Mouse (Mus musculus) testis, adult 2 months (tissue): Measurements from ENCODE around the gene Arl6.

ENCODE experiments used
- CTCF ChIP-seq: fragments of 200-500 bp; IDR thresholded peaks from 2 replicates; pipeline ENCODE4 v1.5.1; 2012; ENCODE audit warnings: low read depth, mild to moderate bottlenecking, inconsistent platforms, low read length, moderate library complexity; ENCODE audit not compliant: control insufficient read depth, insufficient read depth, insufficient replicate concordance
- POLR2A ChIP-seq: fragments of 200-500 bp; IDR thresholded peaks from 2 replicates; pipeline ENCODE4 v1.6.1; 2012; ENCODE audit warnings: low read depth, mild to moderate bottlenecking, inconsistent platforms, low read length, moderate library complexity; ENCODE audit not compliant: control insufficient read depth

GRCm38 (mm10) chr16:59600311-59601251, 38.6 kb downstream of the Arl6 start, which contains the start of gene Crybg3:
- no peak for TF ChIP-seq CTCF
- TF ChIP-seq POLR2A, result peak; percentile 16; the same call in 1 of the 2 replicates
